Mouse (Mus musculus): ENCODE results near the gene Srsf7. TPM values are rescaled to one million over a fixed set of nuclear protein-coding genes. Genes with fewer than 3 reads are reported as not detected.
A peak's percentile ranks its signal among the peaks of the same experiment; 100 is the strongest.
"Not testable (repeated sequence)": the region's sequence is repeated elsewhere in the genome, so short reads cannot be mapped to it uniquely, and the experiment has no call there.

The Srsf7 gene
- total RNA-seq, 2 experiments from 2014 or later, result 125 to 128 TPM

GRCm38 (mm10) chr17:80205657-80206056 lies 1.4 kb downstream of the Srsf7 start:
- no peak for DNase-seq (ENCODE audit: low spot score in 2 of 2)

GRCm38 (mm10) chr17:80199160-80199778 lies 7.8 kb downstream of the Srsf7 start:
- no peak for DNase-seq (ENCODE audit: low spot score in 2 of 2)

GRCm38 (mm10) chr17:80193075-80193474 lies 14.0 kb downstream of the Srsf7 start:
- DNase-seq (ENCODE audit: low spot score in 2 of 2), result peak in 1 of 2 experiments; percentile 47

GRCm38 (mm10) chr17:80183615-80184014 lies 23.5 kb downstream of the Srsf7 start:
- no peak for DNase-seq (ENCODE audit: low spot score in 2 of 2)

- no peak for DNase-seq (ENCODE audit: low spot score in 2 of 2)
These were observed 26.6 kb downstream of the Srsf7 start for GRCm38 (mm10) chr17:80180468-80180867.

- DNase-seq (ENCODE audit: low spot score in 2 of 2), result peak; percentile 47 to 76
These were observed 27.1 kb downstream of the Srsf7 start for GRCm38 (mm10) chr17:80179959-80180358.

GRCm38 (mm10) chr17:80178846-80179245 lies 28.3 kb downstream of the Srsf7 start:
- not testable (repeated sequence) for DNase-seq (ENCODE audit: low spot score in 2 of 2)

- no peak for DNase-seq (ENCODE audit: low spot score in 2 of 2)
These were observed 31.1 kb downstream of the Srsf7 start for GRCm38 (mm10) chr17:80175966-80176365.

- no peak for DNase-seq (ENCODE audit: low spot score in 2 of 2)
These were observed 31.7 kb downstream of the Srsf7 start for GRCm38 (mm10) chr17:80175386-80175739.

- DNase-seq (ENCODE audit: low spot score in 2 of 2), result no peak
These were observed 32.3 kb downstream of the Srsf7 start for GRCm38 (mm10) chr17:80174699-80175385.

GRCm38 (mm10) chr17:80174146-80174545 lies 33.0 kb downstream of the Srsf7 start:
- DNase-seq (ENCODE audit: low spot score in 2 of 2), result no peak

- no peak for DNase-seq (ENCODE audit: low spot score in 2 of 2)
These were observed 33.4 kb downstream of the Srsf7 start for GRCm38 (mm10) chr17:80173708-80174107.

GRCm38 (mm10) chr17:80172761-80173160 lies 34.3 kb downstream of the Srsf7 start:
- no peak for DNase-seq (ENCODE audit: low spot score in 2 of 2)

- no peak for DNase-seq (ENCODE audit: low spot score in 2 of 2)
These were observed 35.2 kb downstream of the Srsf7 start for GRCm38 (mm10) chr17:80171948-80172347.

- DNase-seq (ENCODE audit: low spot score in 2 of 2), result no peak
These were observed 36.2 kb downstream of the Srsf7 start for GRCm38 (mm10) chr17:80170951-80171350.

- DNase-seq (ENCODE audit: low spot score in 2 of 2), result no peak
These were observed 37.3 kb downstream of the Srsf7 start for GRCm38 (mm10) chr17:80169792-80170191.

- DNase-seq (ENCODE audit: low spot score in 2 of 2), result peak; percentile 62 to 67
These were observed 38.5 kb downstream of the Srsf7 start for GRCm38 (mm10) chr17:80168425-80169182.

- DNase-seq (ENCODE audit: low spot score in 2 of 2), result peak; percentile 17 to 41
These were observed 39.3 kb downstream of the Srsf7 start for GRCm38 (mm10) chr17:80167851-80168251.

GRCm38 (mm10) chr17:80167436-80167835 lies 39.7 kb downstream of the Srsf7 start:
- DNase-seq (ENCODE audit: low spot score in 2 of 2), result no peak

- DNase-seq (ENCODE audit: low spot score in 2 of 2), result peak; percentile 47 to 83
These were observed 40.8 kb downstream of the Srsf7 start for GRCm38 (mm10) chr17:80166346-80166745.

GRCm38 (mm10) chr17:80165741-80166140 lies 41.4 kb downstream of the Srsf7 start:
- peak; percentile 78 to 87 for DNase-seq (ENCODE audit: low spot score in 2 of 2)

GRCm38 (mm10) chr17:80163991-80164390 lies 43.1 kb downstream of the Srsf7 start:
- no peak for DNase-seq (ENCODE audit: low spot score in 2 of 2)
